Mouse (Mus musculus): ENCODE results near the gene Dpep1. TPM values are rescaled to one million over a fixed set of nuclear protein-coding genes. Genes with fewer than 3 reads are reported as not detected.

The Dpep1 gene
- total and polyA plus RNA-seq, 2 experiments from 2014 or later: 17.6 to 58.6 TPM

GRCm38 (mm10) chr8:123244382-123244781 is 58.3 kb downstream of the Dpep1 start:
- no peaks in the 10 kb centered on the region for H3K9me3 ChIP-seq (replicated peaks; ENCODE audit: control insufficient read depth, low read length)
- no peak overlapping the region for H3K27ac ChIP-seq (ENCODE audit: low read depth)
- whole genome bisulfite sequencing: 86% methylated on average over 4 of the region's 4 CpGs
- no peak overlapping the region for H3K4me2 ChIP-seq (ENCODE audit: low read depth, low read length)
- no peaks in the 10 kb centered on the region for H3K27me3 ChIP-seq (ENCODE audit: control insufficient read depth, insufficient read depth, low read length)
- no peaks in the 10 kb centered on the region for H3K4me1 ChIP-seq (ENCODE audit: control insufficient read depth, insufficient read depth)
- H3K4me3 ChIP-seq (ENCODE audit: low read depth, low read length): no peak overlapping the region
- peaks cover 71% of the 10 kb centered on the region for H3K36me3 ChIP-seq (replicated peaks; ENCODE audit: control insufficient read depth, insufficient read depth, low read length)
- ATAC-seq (ENCODE audit: insufficient read depth, low read depth): no peak
- no peak for DNase-seq (ENCODE audit: low spot score)
- no peak overlapping the region for H3K9ac ChIP-seq (replicated peaks; ENCODE audit: low read depth, low read length)
- TF ChIP-seq CTCF (IDR thresholded peaks at IDR 0.05; ENCODE audit: low read depth) (no peak), EP300 (IDR thresholded peaks at IDR 0.05; ENCODE audit: low read depth) (no peak)

- no peak for TF ChIP-seq CTCF (IDR thresholded peaks at IDR 0.05; ENCODE audit: low read depth)
- TF ChIP-seq EP300 (IDR thresholded peaks at IDR 0.05; ENCODE audit: low read depth): no peak
- H3K4me1 ChIP-seq (ENCODE audit: control insufficient read depth, insufficient read depth): no peaks in the 10 kb centered on the region
- no peak overlapping the region for H3K4me3 ChIP-seq (ENCODE audit: low read depth, low read length)
- no peak overlapping the region for H3K4me2 ChIP-seq (ENCODE audit: low read depth, low read length)
- 72% methylated on average over 12 of the region's 12 CpGs for WGBS
- H3K9ac ChIP-seq (replicated peaks; ENCODE audit: low read depth, low read length): no peak overlapping the region
- DNase-seq (ENCODE audit: low spot score): no peak
- H3K27me3 ChIP-seq (ENCODE audit: control insufficient read depth, insufficient read depth, low read length): no peaks in the 10 kb centered on the region
- no peak overlapping the region for H3K27ac ChIP-seq (ENCODE audit: low read depth)
- H3K36me3 ChIP-seq (replicated peaks; ENCODE audit: control insufficient read depth, insufficient read depth, low read length): peaks cover 83% of the 10 kb centered on the region
- ATAC-seq (ENCODE audit: insufficient read depth, low read depth): no peak
- no peaks in the 10 kb centered on the region for H3K9me3 ChIP-seq (replicated peaks; ENCODE audit: control insufficient read depth, low read length)
Measured at GRCm38 (mm10) chr8:123245543-123245942, 59.5 kb downstream of the Dpep1 start.

GRCm38 (mm10) chr8:123247748-123248147 is 61.7 kb downstream of the Dpep1 start:
- DNase-seq (ENCODE audit: low spot score) (no peak), ATAC-seq (ENCODE audit: insufficient read depth, low read depth) (no peak)
- H3K27ac ChIP-seq (ENCODE audit: low read depth): no peak overlapping the region
- 91% methylated on average over 6 of the region's 6 CpGs for whole genome bisulfite sequencing
- no peak overlapping the region for H3K9ac ChIP-seq (replicated peaks; ENCODE audit: low read depth, low read length)
- no peaks in the 10 kb centered on the region for H3K9me3 ChIP-seq (replicated peaks; ENCODE audit: control insufficient read depth, low read length)
- H3K27me3 ChIP-seq (ENCODE audit: control insufficient read depth, insufficient read depth, low read length): no peaks in the 10 kb centered on the region
- no peak for TF ChIP-seq EP300 (IDR thresholded peaks at IDR 0.05; ENCODE audit: low read depth)
- no peak for TF ChIP-seq CTCF (IDR thresholded peaks at IDR 0.05; ENCODE audit: low read depth)
- no peaks in the 10 kb centered on the region for H3K4me1 ChIP-seq (ENCODE audit: control insufficient read depth, insufficient read depth)
- no peak overlapping the region for H3K4me3 ChIP-seq (ENCODE audit: low read depth, low read length)
- no peak overlapping the region for H3K4me2 ChIP-seq (ENCODE audit: low read depth, low read length)
- peaks cover 89% of the 10 kb centered on the region for H3K36me3 ChIP-seq (replicated peaks; ENCODE audit: control insufficient read depth, insufficient read depth, low read length)

- H3K27ac ChIP-seq (ENCODE audit: low read depth): no peak overlapping the region
- no peak overlapping the region for H3K4me2 ChIP-seq (ENCODE audit: low read depth, low read length)
- no peak for TF ChIP-seq EP300 (IDR thresholded peaks at IDR 0.05; ENCODE audit: low read depth)
- TF ChIP-seq CTCF (IDR thresholded peaks at IDR 0.05; ENCODE audit: low read depth): no peak
- whole genome bisulfite sequencing: 86% methylated on average over 8 of the region's 8 CpGs
- no peak for DNase-seq (ENCODE audit: low spot score)
- H3K27me3 ChIP-seq (ENCODE audit: control insufficient read depth, insufficient read depth, low read length): no peaks in the 10 kb centered on the region
- H3K4me1 ChIP-seq (ENCODE audit: control insufficient read depth, insufficient read depth): peaks cover 3% of the 10 kb centered on the region; the same call in 1 of the 2 replicates
- H3K36me3 ChIP-seq (replicated peaks; ENCODE audit: control insufficient read depth, insufficient read depth, low read length): peaks cover 81% of the 10 kb centered on the region
- no peak overlapping the region for H3K9ac ChIP-seq (replicated peaks; ENCODE audit: low read depth, low read length)
- no peak for ATAC-seq (ENCODE audit: insufficient read depth, low read depth)
- H3K4me3 ChIP-seq (ENCODE audit: low read depth, low read length): no peak overlapping the region
- no peaks in the 10 kb centered on the region for H3K9me3 ChIP-seq (replicated peaks; ENCODE audit: control insufficient read depth, low read length)
Measured at GRCm38 (mm10) chr8:123248596-123248995, 62.6 kb downstream of the Dpep1 start.

- Histone ChIP-seq H3K4me3 (ENCODE audit: low read depth, low read length) (no peak overlapping the region), H3K9me3 (replicated peaks; ENCODE audit: control insufficient read depth, low read length) (no peaks in the 10 kb centered on the region), H3K27me3 (ENCODE audit: control insufficient read depth, insufficient read depth, low read length) (no peaks in the 10 kb centered on the region), H3K27ac (ENCODE audit: low read depth) (no peak overlapping the region), H3K4me2 (ENCODE audit: low read depth, low read length) (no peak overlapping the region), H3K36me3 (replicated peaks; ENCODE audit: control insufficient read depth, insufficient read depth, low read length) (peaks cover 59% of the 10 kb centered on the region), H3K9ac (replicated peaks; ENCODE audit: low read depth, low read length) (no peak overlapping the region), H3K4me1 (ENCODE audit: control insufficient read depth, insufficient read depth) (peaks cover 13% of the 10 kb centered on the region)
- DNase-seq (ENCODE audit: low spot score) (no peak), ATAC-seq (ENCODE audit: insufficient read depth, low read depth) (no peak)
- 90% methylated on average over 5 of the region's 5 CpGs for WGBS
- no peak for TF ChIP-seq CTCF (IDR thresholded peaks at IDR 0.05; ENCODE audit: low read depth)
- TF ChIP-seq EP300 (IDR thresholded peaks at IDR 0.05; ENCODE audit: low read depth): no peak
Measured at GRCm38 (mm10) chr8:123250940-123251339, 64.9 kb downstream of the Dpep1 start.

Other genes starting within 250 kb of the Dpep1 start
- gene Ankrd11, start 144.0 kb upstream of the Dpep1 start, total RNA-seq (2014; rRNA removed; ENCODE audit: low replicate concordance): 51.2 and 65.8 TPM in 2 replicates
- gene Ankrd11, start 144.0 kb upstream of the Dpep1 start, polyA plus RNA-seq (2015; fragmentation: Nextera tagmentation; extraction: Ambion mirVana): 21.6 and 24.3 TPM in 2 replicates
- gene Spg7, start 123.3 kb upstream of the Dpep1 start, total RNA-seq (2014; rRNA removed; ENCODE audit: low replicate concordance): 72.8 and 83.1 TPM in 2 replicates
- 63.3 and 65.1 TPM in 2 replicates for gene Spg7, start 123.3 kb upstream of the Dpep1 start, polyA plus RNA-seq (2015; fragmentation: Nextera tagmentation; extraction: Ambion mirVana)
- 2,455 and 2,720 TPM in 2 replicates for gene Rpl13, start 83.9 kb upstream of the Dpep1 start, total RNA-seq (2014; rRNA removed; ENCODE audit: low replicate concordance)
- gene Rpl13, start 83.9 kb upstream of the Dpep1 start, polyA plus RNA-seq (2015; fragmentation: Nextera tagmentation; extraction: Ambion mirVana): 813 and 854 TPM in 2 replicates
- gene Cpne7, start 68.9 kb upstream of the Dpep1 start, total RNA-seq (2014; rRNA removed; ENCODE audit: low replicate concordance): 0.42 and 9.0 TPM in 2 replicates
- gene Cpne7, start 68.9 kb upstream of the Dpep1 start, polyA plus RNA-seq (2015; fragmentation: Nextera tagmentation; extraction: Ambion mirVana): 0.15 and 0.16 TPM in 2 replicates
- gene Sult5a1, start 27.9 kb upstream of the Dpep1 start, total RNA-seq (2014; rRNA removed; ENCODE audit: low replicate concordance): 1.4 and 3.4 TPM in 2 replicates
- gene Sult5a1, start 27.9 kb upstream of the Dpep1 start, polyA plus RNA-seq (2015; fragmentation: Nextera tagmentation; extraction: Ambion mirVana): 1.6 and 2.0 TPM in 2 replicates
- gene Chmp1a, start 26.5 kb downstream of the Dpep1 start, total RNA-seq (2014; rRNA removed; ENCODE audit: low replicate concordance): 121 and 131 TPM in 2 replicates
- gene Chmp1a, start 26.5 kb downstream of the Dpep1 start, polyA plus RNA-seq (2015; fragmentation: Nextera tagmentation; extraction: Ambion mirVana): 91.0 and 94.3 TPM in 2 replicates
- 5.7 and 11.4 TPM in 2 replicates for gene Spata33, start 26.6 kb downstream of the Dpep1 start, total RNA-seq (2014; rRNA removed; ENCODE audit: low replicate concordance)
- gene Spata33, start 26.6 kb downstream of the Dpep1 start, polyA plus RNA-seq (2015; fragmentation: Nextera tagmentation; extraction: Ambion mirVana): 17.1 and 21.3 TPM in 2 replicates
- gene Cdk10, start 38.6 kb downstream of the Dpep1 start, total RNA-seq (2014; rRNA removed; ENCODE audit: low replicate concordance): 26.5 and 31.9 TPM in 2 replicates
- gene Cdk10, start 38.6 kb downstream of the Dpep1 start, polyA plus RNA-seq (2015; fragmentation: Nextera tagmentation; extraction: Ambion mirVana): 14.7 and 14.8 TPM in 2 replicates
- gene Spata2l, start 50.0 kb downstream of the Dpep1 start, total RNA-seq (2014; rRNA removed; ENCODE audit: low replicate concordance): 3.5 and 4.2 TPM in 2 replicates
- 4.5 and 4.6 TPM in 2 replicates for gene Spata2l, start 50.0 kb downstream of the Dpep1 start, polyA plus RNA-seq (2015; fragmentation: Nextera tagmentation; extraction: Ambion mirVana)
- 19.4 and 24.0 TPM in 2 replicates for gene Zfp276, start 68.0 kb downstream of the Dpep1 start, total RNA-seq (2014; rRNA removed; ENCODE audit: low replicate concordance)
- gene Zfp276, start 68.0 kb downstream of the Dpep1 start, polyA plus RNA-seq (2015; fragmentation: Nextera tagmentation; extraction: Ambion mirVana): 8.9 and 9.7 TPM in 2 replicates
- gene Vps9d1, start 68.1 kb downstream of the Dpep1 start, total RNA-seq (2014; rRNA removed; ENCODE audit: low replicate concordance): 21.4 and 32.7 TPM in 2 replicates
- gene Vps9d1, start 68.1 kb downstream of the Dpep1 start, polyA plus RNA-seq (2015; fragmentation: Nextera tagmentation; extraction: Ambion mirVana): 15.4 and 16.1 TPM in 2 replicates
- gene Fanca, start 132.3 kb downstream of the Dpep1 start, total RNA-seq (2014; rRNA removed; ENCODE audit: low replicate concordance): 24.3 and 37.1 TPM in 2 replicates
- gene Fanca, start 132.3 kb downstream of the Dpep1 start, polyA plus RNA-seq (2015; fragmentation: Nextera tagmentation; extraction: Ambion mirVana): 6.1 and 6.7 TPM in 2 replicates
- gene Spire2, start 146.5 kb downstream of the Dpep1 start, total RNA-seq (2014; rRNA removed; ENCODE audit: low replicate concordance): 0.15 and 1.2 TPM in 2 replicates
- gene Spire2, start 146.5 kb downstream of the Dpep1 start, polyA plus RNA-seq (2015; fragmentation: Nextera tagmentation; extraction: Ambion mirVana): 0.23 and 0.40 TPM in 2 replicates
- 172 and 193 TPM in 2 replicates for gene Tcf25, start 187.5 kb downstream of the Dpep1 start, total RNA-seq (2014; rRNA removed; ENCODE audit: low replicate concordance)
- 123 and 127 TPM in 2 replicates for gene Tcf25, start 187.5 kb downstream of the Dpep1 start, polyA plus RNA-seq (2015; fragmentation: Nextera tagmentation; extraction: Ambion mirVana)
- not detected in 2 replicates for gene Mc1r, start 220.9 kb downstream of the Dpep1 start, total RNA-seq (2014; rRNA removed; ENCODE audit: low replicate concordance)
- gene Mc1r, start 220.9 kb downstream of the Dpep1 start, polyA plus RNA-seq (2015; fragmentation: Nextera tagmentation; extraction: Ambion mirVana): not detected in 2 replicates
- gene Tubb3, start 225.2 kb downstream of the Dpep1 start, total RNA-seq (2014; rRNA removed; ENCODE audit: low replicate concordance): 1.8 and 6.1 TPM in 2 replicates
- 0.40 and 1.3 TPM in 2 replicates for gene Tubb3, start 225.2 kb downstream of the Dpep1 start, polyA plus RNA-seq (2015; fragmentation: Nextera tagmentation; extraction: Ambion mirVana)
- gene Def8, start 237.3 kb downstream of the Dpep1 start, total RNA-seq (2014; rRNA removed; ENCODE audit: low replicate concordance): 35.6 and 91.5 TPM in 2 replicates
- gene Def8, start 237.3 kb downstream of the Dpep1 start, polyA plus RNA-seq (2015; fragmentation: Nextera tagmentation; extraction: Ambion mirVana): 28.3 and 30.9 TPM in 2 replicates

All from heart, postnatal 0 days (tissue).